Mouse (Mus musculus): ENCODE results near the gene Eif4ebp2.

- TF ChIP-seq CTCF (IDR thresholded peaks at IDR 0.05; ENCODE audit: low read depth) (peak; percentile 72), EP300 (IDR thresholded peaks at IDR 0.05; ENCODE audit: low read depth) (no peak)
Observed at GRCm38 (mm10) chr10:61466242-61466641, 13.8 kb upstream of the Eif4ebp2 start.

Data from liver, postnatal 0 days (tissue).